Mouse (Mus musculus) midbrain, embryonic 15.5 days (tissue): ENCODE results near the gene Bod1l. TPM values are rescaled to one million over a fixed set of nuclear protein-coding genes. Genes with fewer than 3 reads are reported as not detected.

Experiments used
- ATAC-seq: fragments of 200-750 bp; cut with Nextera tagmentation; replicated peaks from 2 replicates; pipeline ENCODE4 v1.8.0; 2017; ENCODE audit warnings: moderate TSS enrichment
- H3K27ac ChIP-seq: fragments of 300-500 bp; sonication (generic); 2 replicates; pipeline ENCODE4 v1.5.1; 2015; ENCODE audit warnings: mild to moderate bottlenecking, inconsistent platforms
- H3K27me3 ChIP-seq: fragments of 300-500 bp; sonication (generic); replicated peaks from 2 replicates; pipeline ENCODE4 v1.6.1; 2015; ENCODE audit warnings: inconsistent platforms
- H3K36me3 ChIP-seq: fragments of 300-500 bp; sonication (generic); replicated peaks from 2 replicates; pipeline ENCODE4 v1.6.1; 2015; ENCODE audit warnings: inconsistent platforms
- H3K4me1 ChIP-seq: fragments of 300-500 bp; sonication (generic); 2 replicates; pipeline ENCODE4 v1.6.1; 2015; ENCODE audit warnings: inconsistent platforms
- H3K4me2 ChIP-seq: fragments of 300-500 bp; sonication (generic); 2 replicates; pipeline ENCODE4 v1.6.1; 2015; ENCODE audit warnings: inconsistent platforms, mild to moderate bottlenecking, moderate library complexity
- H3K4me3 ChIP-seq: fragments of 300-500 bp; sonication (generic); 2 replicates; pipeline ENCODE4 v1.5.1; 2015; ENCODE audit warnings: mild to moderate bottlenecking, inconsistent platforms
- H3K9ac ChIP-seq: fragments of 300-500 bp; sonication (generic); 2 replicates; pipeline ENCODE4 v1.6.1; 2015; ENCODE audit warnings: mild to moderate bottlenecking, inconsistent platforms
- H3K9me3 ChIP-seq: fragments of 300-500 bp; sonication (generic); 2 replicates; pipeline ENCODE4 v1.6.1; 2016; ENCODE audit warnings: inconsistent platforms
- whole genome bisulfite sequencing: fragments of 180-500 bp; shearing (Covaris S2); methylation state at CpG from one replicate; pipeline ENCODE4 v1.1.7; 2015; ENCODE audit warnings: mixed read lengths; 5-methylcytosine and 5-hydroxymethylcytosine counted together
- polyA plus RNA-seq: library from polyadenylated mRNA; unstranded; fragments of >200 nt; fragmentation: Nextera tagmentation; extraction: Ambion mirVana; gene quantifications from 2 replicates; pipeline ENCODE4 v1.2.1, GENCODE M21; 2015

Bod1l gene
- polyA plus RNA-seq: 26.2 and 29.6 TPM in 2 replicates

DNA sequence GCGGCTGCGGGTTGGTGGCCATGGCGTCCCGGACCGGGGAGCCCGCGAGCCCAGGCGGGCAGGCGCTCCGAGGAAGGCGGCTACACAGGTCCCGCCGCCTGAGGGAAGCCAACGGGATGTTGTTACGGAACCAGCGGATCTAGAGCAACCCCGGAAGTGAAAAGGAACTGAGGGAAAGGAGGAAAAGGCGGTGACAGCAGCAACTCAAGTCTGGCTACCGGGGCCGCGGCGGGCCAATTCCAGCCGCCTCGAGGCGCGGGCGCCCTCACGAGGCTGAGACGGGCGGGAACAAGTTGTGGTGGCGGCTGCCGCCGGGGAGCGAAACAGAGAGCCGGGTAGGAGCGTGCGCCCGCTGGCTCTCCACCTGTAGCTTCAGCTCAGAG is at the start of gene Bod1l:
Gene Bod1l, minus strand, starts transcription at position 169 of the 383 bp plus-strand sequence.
- H3K27me3 ChIP-seq: no peaks in the 10 kb centered on the region
- peaks cover 22% of the 10 kb centered on the region for H3K4me1 ChIP-seq
- no peaks in the 10 kb centered on the region for H3K9me3 ChIP-seq
- H3K27ac ChIP-seq: peak within 1 kb of the TSS; percentile 74
- no peaks in the 10 kb centered on the region for H3K36me3 ChIP-seq
- H3K4me2 ChIP-seq: peak within 1 kb of the TSS; percentile 68
- under 1% methylated on average over 38 of the region's 38 CpGs for WGBS
- H3K9ac ChIP-seq: peak within 1 kb of the TSS; percentile 93
- peak; percentile 96 for ATAC-seq
- peak within 1 kb of the TSS; percentile 99 for H3K4me3 ChIP-seq

- H3K27me3 ChIP-seq: no peaks in the 10 kb centered on the region
- no peak for ATAC-seq
- WGBS: 80% methylated on average over 6 of the region's 6 CpGs
- no peak overlapping the region for H3K9ac ChIP-seq
- no peak overlapping the region for H3K4me2 ChIP-seq
- no peak overlapping the region for H3K27ac ChIP-seq
- H3K9me3 ChIP-seq: no peaks in the 10 kb centered on the region
- H3K4me1 ChIP-seq: peaks cover 10% of the 10 kb centered on the region
- H3K36me3 ChIP-seq: no peaks in the 10 kb centered on the region
- no peak overlapping the region for H3K4me3 ChIP-seq
Observed at GRCm38 (mm10) chr5:41893351-41893750, 49.2 kb upstream of the Bod1l start.

DNA sequence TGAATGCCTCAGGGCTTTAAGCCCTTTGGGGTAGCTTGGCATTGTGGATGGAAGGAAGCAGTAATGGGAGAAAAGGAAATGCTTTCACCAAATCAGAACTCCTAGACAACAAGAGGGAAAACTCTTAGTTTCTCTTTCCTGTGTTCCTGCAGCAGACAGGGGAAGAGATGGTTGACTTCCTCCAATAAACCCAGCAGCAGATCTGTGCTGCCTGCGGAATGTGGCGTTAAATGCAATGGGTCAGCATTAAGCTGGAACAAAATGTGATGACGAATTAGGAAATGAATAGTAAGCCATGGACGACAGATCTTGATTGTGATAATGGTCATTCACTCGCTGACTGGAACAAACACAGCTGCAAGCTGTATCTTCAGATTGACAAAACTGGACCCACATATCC is 46.8 kb upstream of the Bod1l start:
- no peak overlapping the region for H3K4me2 ChIP-seq
- no peaks in the 10 kb centered on the region for H3K9me3 ChIP-seq
- H3K9ac ChIP-seq: no peak overlapping the region
- H3K27ac ChIP-seq: no peak overlapping the region
- H3K4me1 ChIP-seq: peaks cover 10% of the 10 kb centered on the region
- no peak overlapping the region for H3K4me3 ChIP-seq
- ATAC-seq: no peak
- 67% methylated on average over 5 of the region's 5 CpGs for WGBS
- no peaks in the 10 kb centered on the region for H3K27me3 ChIP-seq
- no peaks in the 10 kb centered on the region for H3K36me3 ChIP-seq

GRCm38 (mm10) chr5:41889245-41889849 is 45.2 kb upstream of the Bod1l start:
- Histone ChIP-seq H3K36me3 (no peaks in the 10 kb centered on the region), H3K9me3 (no peaks in the 10 kb centered on the region), H3K4me2 (0 out of 2 replicates have a peak overlapping the region, but pooled peaks have one; percentile 10), H3K27ac (peak overlapping the region; percentile 39), H3K9ac (no peak overlapping the region), H3K4me3 (no peak overlapping the region), H3K4me1 (peaks cover 10% of the 10 kb centered on the region), H3K27me3 (no peaks in the 10 kb centered on the region)
- ATAC-seq: peak; percentile 37; the same call in 1 of the 2 replicates
- WGBS: 64% methylated on average over 8 of the region's 8 CpGs

DNA sequence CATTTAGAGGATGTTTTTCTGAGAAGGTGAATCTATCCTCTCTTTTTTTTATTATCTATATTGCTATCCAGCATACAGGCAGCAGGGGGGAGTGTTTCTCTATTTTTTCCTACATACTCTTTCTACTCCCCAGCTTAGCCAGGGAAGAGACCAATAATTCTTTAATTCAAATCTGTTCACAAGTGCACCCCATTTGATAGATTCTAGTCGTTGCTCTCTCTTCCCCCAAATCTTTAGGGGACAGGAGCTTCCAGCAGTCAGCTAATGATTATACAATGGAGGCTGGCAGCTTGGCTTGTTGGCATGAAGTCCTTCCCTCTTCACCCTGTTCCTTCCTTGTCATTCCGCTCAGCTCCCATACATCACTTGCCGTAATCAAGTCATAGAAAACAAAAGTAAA is 44.7 kb upstream of the Bod1l start:
- Histone ChIP-seq H3K4me1 (peaks cover 10% of the 10 kb centered on the region), H3K4me3 (no peak overlapping the region), H3K36me3 (no peaks in the 10 kb centered on the region), H3K9ac (no peak overlapping the region), H3K9me3 (no peaks in the 10 kb centered on the region), H3K27ac (peak overlapping the region; percentile 31; the same call in 1 of the 2 replicates), H3K4me2 (peak overlapping the region; percentile 10; the same call in 1 of the 2 replicates), H3K27me3 (no peaks in the 10 kb centered on the region)
- peak; percentile 87 for ATAC-seq
- 39% methylated on average over 3 of the region's 3 CpGs for WGBS

- H3K4me2 ChIP-seq: no peak overlapping the region
Observed at GRCm38 (mm10) chr5:41887738-41888137, 43.6 kb upstream of the Bod1l start.

DNA sequence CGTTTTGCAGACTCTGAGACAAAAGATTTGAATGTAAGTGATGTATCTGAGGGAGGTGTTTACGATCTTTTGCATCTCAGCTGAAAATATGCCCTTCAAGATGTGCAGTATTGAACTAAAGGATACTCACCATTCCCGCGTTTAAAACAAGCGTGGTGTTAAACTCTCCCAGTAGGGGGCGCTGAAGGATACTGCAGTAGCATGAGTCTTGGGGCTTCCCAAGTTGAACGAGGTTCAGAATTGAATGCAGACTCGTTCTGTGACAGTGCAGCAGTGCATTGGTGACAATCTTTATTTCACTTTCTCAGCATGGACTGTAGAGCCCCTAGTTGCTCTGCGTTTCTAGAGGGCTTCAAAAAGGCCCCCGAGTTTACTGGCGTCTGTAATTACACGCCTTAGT is 40.4 kb upstream of the Bod1l start:
- H3K27ac ChIP-seq: no peak overlapping the region
- no peaks in the 10 kb centered on the region for H3K9me3 ChIP-seq
- peaks cover 8% of the 10 kb centered on the region for H3K4me1 ChIP-seq
- WGBS: 23% methylated on average over 12 of the region's 12 CpGs
- peak; percentile 40 for ATAC-seq
- no peaks in the 10 kb centered on the region for H3K27me3 ChIP-seq
- H3K9ac ChIP-seq: no peak overlapping the region
- no peaks in the 10 kb centered on the region for H3K36me3 ChIP-seq
- no peak overlapping the region for H3K4me2 ChIP-seq
- H3K4me3 ChIP-seq: no peak overlapping the region

More at GRCm38 (mm10) chr5:41887738-41888137, 43.6 kb upstream of the Bod1l start:
- Histone ChIP-seq H3K27me3 (no peaks in the 10 kb centered on the region), H3K9ac (no peak overlapping the region), H3K4me3 (no peak overlapping the region), H3K4me1 (peaks cover 10% of the 10 kb centered on the region), H3K9me3 (no peaks in the 10 kb centered on the region), H3K27ac (no peak overlapping the region), H3K36me3 (no peaks in the 10 kb centered on the region)
- no peak; the same call in 1 of the 2 replicates for ATAC-seq
- WGBS: 16% methylated on average over 4 of the region's 4 CpGs

DNA sequence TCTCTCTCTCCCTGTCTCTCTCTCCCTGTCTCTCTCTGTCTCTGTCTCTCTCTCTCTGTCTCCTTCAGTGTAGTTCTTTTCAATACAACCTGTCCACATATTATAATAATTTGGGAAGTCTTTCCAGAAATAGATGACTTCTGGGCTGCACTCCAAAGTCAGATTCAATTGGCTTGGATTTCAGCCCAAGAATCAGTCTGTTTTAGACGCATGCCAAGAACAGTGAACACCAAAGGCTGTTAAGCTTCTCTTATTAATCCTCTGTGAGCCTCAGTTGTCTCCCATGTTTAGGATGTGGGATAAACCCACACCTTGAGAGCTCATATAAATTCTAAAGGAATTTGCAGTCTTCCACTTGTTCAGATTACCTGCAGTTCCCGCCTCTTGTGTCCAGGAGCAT is 27.0 kb upstream of the Bod1l start:
- Histone ChIP-seq H3K4me1 (no peaks in the 10 kb centered on the region), H3K27ac (no peak overlapping the region), H3K27me3 (no peaks in the 10 kb centered on the region), H3K4me2 (no peak overlapping the region), H3K36me3 (no peaks in the 10 kb centered on the region), H3K4me3 (no peak overlapping the region), H3K9ac (no peak overlapping the region), H3K9me3 (no peaks in the 10 kb centered on the region)
- WGBS: 76% methylated on average over 2 of the region's 2 CpGs
- no peak for ATAC-seq

GRCm38 (mm10) chr5:41855781-41856180 is 11.7 kb upstream of the Bod1l start:
- Histone ChIP-seq H3K4me1 (no peaks in the 10 kb centered on the region), H3K27ac (no peak overlapping the region), H3K9ac (no peak overlapping the region), H3K4me2 (no peak overlapping the region), H3K27me3 (no peaks in the 10 kb centered on the region), H3K4me3 (no peak overlapping the region), H3K36me3 (no peaks in the 10 kb centered on the region), H3K9me3 (no peaks in the 10 kb centered on the region)
- ATAC-seq: no peak
- 88% methylated on average over 2 of the region's 2 CpGs for WGBS

DNA sequence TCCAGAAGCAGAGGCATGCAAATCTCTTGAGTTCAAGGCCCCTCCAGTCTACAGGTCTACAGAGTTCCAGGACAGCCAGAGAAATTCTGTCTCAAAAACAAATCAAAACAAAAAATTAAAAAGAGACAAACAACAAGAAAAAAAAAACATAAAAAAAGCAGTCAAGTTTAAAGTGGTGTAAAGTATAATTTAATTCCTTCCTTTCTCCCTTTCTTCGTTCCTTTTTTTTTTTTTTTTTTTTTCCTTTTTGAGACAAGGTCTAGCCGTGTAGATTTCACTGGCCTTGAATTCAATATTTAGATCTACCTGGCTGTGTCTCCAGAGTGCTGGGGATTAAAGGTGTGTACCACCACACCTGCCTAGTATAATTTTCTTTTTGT is 1.4 kb upstream of the Bod1l start:
- Histone ChIP-seq H3K9ac (no peak overlapping the region), H3K36me3 (no peaks in the 10 kb centered on the region), H3K9me3 (no peaks in the 10 kb centered on the region), H3K27ac (no peak overlapping the region), H3K4me3 (no peak overlapping the region), H3K27me3 (no peaks in the 10 kb centered on the region), H3K4me2 (peak overlapping the region; percentile 68), H3K4me1 (peaks cover 22% of the 10 kb centered on the region)
- no peak for ATAC-seq
- WGBS: 56% methylated on average over 2 of the region's 2 CpGs

GRCm38 (mm10) chr5:41844820-41845557 is 874 bp upstream of the Bod1l start:
- Histone ChIP-seq H3K4me1 (peaks cover 22% of the 10 kb centered on the region), H3K27me3 (no peaks in the 10 kb centered on the region), H3K36me3 (no peaks in the 10 kb centered on the region), H3K4me2 (peak overlapping the region; percentile 68), H3K4me3 (peak overlapping the region; percentile 99), H3K27ac (no peak overlapping the region), H3K9ac (peak overlapping the region; percentile 36; the same call in 1 of the 2 replicates), H3K9me3 (no peaks in the 10 kb centered on the region)
- 20% methylated on average over 16 of the region's 16 CpGs for WGBS
- ATAC-seq: peak; percentile 57

DNA sequence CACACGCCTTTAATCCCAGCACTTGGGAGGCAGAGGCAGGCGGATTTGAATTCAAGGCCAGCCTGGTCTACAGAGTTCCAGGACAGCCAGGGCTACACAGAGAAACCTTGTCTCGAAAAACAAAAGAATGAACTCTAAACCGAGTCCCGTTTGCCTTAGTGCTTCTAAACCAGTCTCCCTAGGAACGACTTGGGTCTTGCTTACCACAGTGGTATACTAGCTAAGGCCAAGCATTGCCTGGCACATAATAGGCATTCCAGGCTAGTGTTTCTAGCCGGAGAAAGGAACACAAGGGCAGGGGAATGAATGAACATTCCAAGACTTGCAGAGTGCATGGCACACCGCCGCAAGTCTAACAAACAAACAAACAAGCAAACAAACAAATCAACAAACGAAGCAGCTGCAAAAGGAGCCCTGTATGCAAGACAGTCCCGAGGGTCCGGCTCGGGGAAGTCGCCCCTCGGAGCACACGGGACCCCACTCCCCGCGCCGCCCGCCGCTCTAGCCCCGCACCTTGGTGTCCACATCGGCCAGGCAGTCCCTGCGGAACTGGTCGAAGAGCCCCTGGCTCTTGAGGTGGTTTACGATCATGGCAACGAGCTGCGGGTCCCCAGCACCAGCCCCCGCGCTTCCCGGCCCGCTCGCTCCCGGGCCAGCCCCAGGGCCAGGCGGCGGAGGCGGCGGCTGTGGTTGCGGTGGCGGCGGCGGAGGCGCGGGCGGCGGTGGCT is 532 bp downstream of the Bod1l start:
- Histone ChIP-seq H3K9ac (peak overlapping the region; percentile 93), H3K9me3 (no peaks in the 10 kb centered on the region), H3K36me3 (no peaks in the 10 kb centered on the region), H3K27me3 (no peaks in the 10 kb centered on the region), H3K4me1 (peaks cover 22% of the 10 kb centered on the region), H3K4me2 (peak overlapping the region; percentile 68), H3K27ac (peak overlapping the region; percentile 71), H3K4me3 (peak overlapping the region; percentile 99)
- ATAC-seq: peak; percentile 19
- WGBS: 1% methylated on average over 46 of the region's 46 CpGs
